In the genomic region with DNA sequence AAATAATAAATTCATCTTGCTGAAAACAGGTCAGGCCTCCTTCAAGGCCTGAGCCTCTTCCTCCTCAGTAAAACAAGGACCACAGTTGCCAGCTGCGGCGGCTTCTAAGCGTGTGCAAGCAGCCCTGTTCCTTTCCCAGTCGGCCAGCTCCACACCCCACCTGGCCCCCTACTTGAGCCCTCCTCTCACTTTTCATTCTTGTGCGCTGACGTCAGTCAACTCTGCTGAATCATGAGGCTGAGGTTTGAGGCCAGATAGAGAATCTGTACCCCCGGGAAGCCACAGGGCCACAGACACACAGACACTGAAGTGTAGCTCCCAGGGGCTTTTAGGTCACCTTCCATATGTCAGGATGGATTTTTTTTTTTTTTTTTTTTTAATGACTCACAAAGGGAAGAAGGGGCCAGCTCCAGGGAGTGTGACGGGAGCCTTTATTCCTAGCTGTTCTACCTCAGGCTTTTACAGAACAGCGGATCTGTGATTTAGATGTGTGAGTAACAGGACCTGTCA, we compare ENCODE assay signal across 11 mouse cellular contexts. TPM values are rescaled to one million over a fixed set of nuclear protein-coding genes. Genes with fewer than 3 reads are reported as not detected.
DNase-seq lines count a peak whose midpoint lies in the region; ATAC-seq and TF ChIP-seq lines count a peak whose summit lies in the region.
"Had no signal": no experiment of that assay in that cellular context is flagged by ENCODE, and none has a peak within 500 bp of the region (broad histone marks: within the 10 kb centered on the region; RNA-seq: fewer than 3 reads in every experiment).

No protein-coding gene starts in this region.

- no peak overlapping the region for H3K27ac ChIP-seq in hindbrain, embryonic 15.5 days (replicated peaks)
- H3K27ac ChIP-seq in hindbrain, embryonic 12.5 days = no peak overlapping the region
- no peak overlapping the region for H3K27ac ChIP-seq in forebrain, embryonic 10.5 days
- H3K27ac ChIP-seq: midbrain, embryonic 13.5 days had no signal

- H3K4me3 ChIP-seq in hindbrain, embryonic 15.5 days = no peak overlapping the region
- no peak overlapping the region for H3K4me3 ChIP-seq in hindbrain, embryonic 12.5 days
- H3K4me3 ChIP-seq in myocyte = no peak overlapping the region
- no peak overlapping the region; the same call in 1 of the 2 replicates for H3K4me3 ChIP-seq in forebrain, embryonic 10.5 days
- H3K4me3 ChIP-seq: midbrain, embryonic 13.5 days had no signal

- H3K4me1 ChIP-seq in hindbrain, embryonic 15.5 days (replicated peaks) = peaks cover 28% of the 10 kb centered on the region
- peaks cover 15% of the 10 kb centered on the region; the same call in 1 of the 2 replicates for H3K4me1 ChIP-seq in hindbrain, embryonic 12.5 days
- peaks cover 45% of the 10 kb centered on the region for H3K4me1 ChIP-seq in forebrain, embryonic 10.5 days

- ATAC-seq in hindbrain, embryonic 15.5 days (ENCODE audit: low FRiP score, low read depth) = no peak
- ATAC-seq in hindbrain, embryonic 12.5 days (ENCODE audit: low FRiP score) = no peak
- peak; percentile 4 for ATAC-seq in CD4-positive, CD25-positive, alpha-beta regulatory T cell, adult 4 months
- ATAC-seq: midbrain, embryonic 13.5 days had no signal

- H3K27me3 ChIP-seq in hindbrain, embryonic 15.5 days = no peaks in the 10 kb centered on the region
- peaks cover 23% of the 10 kb centered on the region for H3K27me3 ChIP-seq in hindbrain, embryonic 12.5 days
- no peaks in the 10 kb centered on the region for H3K27me3 ChIP-seq in myocyte (ENCODE audit: control insufficient read depth, insufficient read depth, insufficient read length)
- peaks cover 27% of the 10 kb centered on the region for H3K27me3 ChIP-seq in forebrain, embryonic 10.5 days (ENCODE audit: poor library complexity, severe bottlenecking)

- no peaks in the 10 kb centered on the region for H3K36me3 ChIP-seq in hindbrain, embryonic 15.5 days
- H3K36me3 ChIP-seq in hindbrain, embryonic 12.5 days = no peaks in the 10 kb centered on the region
- no peaks in the 10 kb centered on the region for H3K36me3 ChIP-seq in myocyte (ENCODE audit: control insufficient read depth, insufficient read depth)
- no peaks in the 10 kb centered on the region for H3K36me3 ChIP-seq in forebrain, embryonic 10.5 days (replicated peaks)
- H3K36me3 ChIP-seq: midbrain, embryonic 13.5 days had no signal

- H3K9me3 ChIP-seq in hindbrain, embryonic 15.5 days = no peaks in the 10 kb centered on the region
- H3K9me3 ChIP-seq in hindbrain, embryonic 12.5 days (replicated peaks) = no peaks in the 10 kb centered on the region
- no peaks in the 10 kb centered on the region for H3K9me3 ChIP-seq in forebrain, embryonic 10.5 days
- H3K9me3 ChIP-seq: midbrain, embryonic 13.5 days had no signal

- H3K79me2 ChIP-seq in myocyte (ENCODE audit: control insufficient read depth, insufficient read depth) = peaks cover 5% of the 10 kb centered on the region

- WGBS in hindbrain, embryonic 15.5 days = 51% methylated on average over 9 of the region's 9 CpGs
- 40% methylated on average over 9 of the region's 9 CpGs for WGBS in hindbrain, embryonic 12.5 days
- WGBS in forebrain, embryonic 10.5 days = 54% methylated on average over 9 of the region's 9 CpGs

- TF ChIP-seq POLR2A in myocyte (IDR thresholded peaks at IDR 0.05; ENCODE audit: insufficient read length, low read depth) = no peak

- peak; percentile 70 for DNase-seq in T-cell, adult 2 months (ENCODE audit: low spot score)
- no peak for DNase-seq in liver
- no peak for DNase-seq in forebrain, embryonic 10.5 days (ENCODE audit: extremely low spot score, low spot score)
- DNase-seq in spleen, postnatal 36 days (ENCODE audit: low spot score in 2 of 2) = no peak

- no peak overlapping the region for H3ac ChIP-seq in myocyte (ENCODE audit: control insufficient read depth, insufficient read length)

- peak overlapping the region; percentile 90; the same call in 1 of the 2 replicates for H3K4me2 ChIP-seq in hindbrain, embryonic 15.5 days
- no peak overlapping the region for H3K4me2 ChIP-seq in hindbrain, embryonic 12.5 days (replicated peaks)
- H3K4me2 ChIP-seq in myocyte (ENCODE audit: low read depth) = peak overlapping the region; percentile 79

- H3K9ac ChIP-seq in hindbrain, embryonic 15.5 days = 0 out of 2 replicates have a peak overlapping the region, but pooled peaks have one; percentile 2
- H3K9ac ChIP-seq in hindbrain, embryonic 12.5 days = no peak overlapping the region
- H3K9ac ChIP-seq: midbrain, embryonic 13.5 days had no signal

TF ChIP-seq in myocyte, 11 proteins besides CTCF, POLR2A, EP300 and RAD21:
- TF ChIP-seq MYOD1 (IDR thresholded peaks at IDR 0.05; ENCODE audit: control insufficient read depth in 1 of 3, insufficient read length in 2 of 3, low read depth in 2 of 3) (peak in 2 of 3 experiments; percentile 32 to 43), TCF12 (IDR thresholded peaks at IDR 0.05; ENCODE audit: insufficient read depth, poor library complexity, severe bottlenecking) (no peak), MYOG (IDR thresholded peaks at IDR 0.05; ENCODE audit: control insufficient read depth in 1 of 3, insufficient read depth in 1 of 3, insufficient read length in 2 of 3, low read depth in 2 of 3) (peak in 1 of 3 experiments; percentile 52), E2F4 (IDR thresholded peaks at IDR 0.05; ENCODE audit: insufficient read depth) (no peak), REST (IDR thresholded peaks at IDR 0.05; ENCODE audit: insufficient read depth, insufficient read length) (no peak), TCF3 (IDR thresholded peaks at IDR 0.05; ENCODE audit: insufficient read length, low read depth) (no peak)
TF ChIP-seq in myocyte: peak in this region for 2.

RNA-seq across cellular contexts. Expression of a gene that starts 3.4 kb away (rescaled TPM):
- polyA plus RNA-seq in hindbrain, embryonic 15.5 days (2015; fragmentation: Nextera tagmentation; extraction: Ambion mirVana) = 5.0 and 5.4 TPM in 2 replicates
- polyA plus RNA-seq in hindbrain, embryonic 12.5 days (2016; fragmentation: Nextera tagmentation; extraction: Ambion mirVana) = 5.4 and 6.4 TPM in 2 replicates
- polyA plus RNA-seq in CD4-positive, CD25-positive, alpha-beta regulatory T cell, adult 4 months (2017; shearing (Covaris generic)) = 1 to 10 TPM; 2.5 to 3.9 TPM
- polyA plus RNA-seq in myocyte (2012; fragmentation: generic; extraction: Trizol) = 1.7 TPM
- 2.3 and 2.7 TPM in 2 replicates for polyA plus RNA-seq in forebrain, embryonic 10.5 days (2016; fragmentation: Nextera tagmentation; extraction: Ambion mirVana)

RNA-seq across cellular contexts. Expression of a gene that starts 6.5 kb away (rescaled TPM):
- polyA plus RNA-seq in hindbrain, embryonic 15.5 days (2015; fragmentation: Nextera tagmentation; extraction: Ambion mirVana) = not detected in 2 replicates
- polyA plus RNA-seq in hindbrain, embryonic 12.5 days (2016; fragmentation: Nextera tagmentation; extraction: Ambion mirVana) = not detected in 2 replicates
- 1 to 10 TPM; 2.4 to 3.7 TPM for polyA plus RNA-seq in CD4-positive, CD25-positive, alpha-beta regulatory T cell, adult 4 months (2017; shearing (Covaris generic))
- 0.12 TPM for polyA plus RNA-seq in myocyte (2012; fragmentation: generic; extraction: Trizol)
- not detected in 2 replicates for polyA plus RNA-seq in forebrain, embryonic 10.5 days (2016; fragmentation: Nextera tagmentation; extraction: Ambion mirVana)
- polyA plus RNA-seq: forebrain, embryonic 11.5 days; intestine, embryonic 14.5 days; midbrain, embryonic 13.5 days had no signal

RNA-seq across cellular contexts. Expression of a gene that starts 8.8 kb away (rescaled TPM):
- polyA plus RNA-seq in hindbrain, embryonic 15.5 days (2015; fragmentation: Nextera tagmentation; extraction: Ambion mirVana) = not detected in 2 replicates
- polyA plus RNA-seq in hindbrain, embryonic 12.5 days (2016; fragmentation: Nextera tagmentation; extraction: Ambion mirVana) = not detected in 2 replicates
- polyA plus RNA-seq in CD4-positive, CD25-positive, alpha-beta regulatory T cell, adult 4 months (2017; shearing (Covaris generic)) = not detected
- polyA plus RNA-seq in myocyte (2012; fragmentation: generic; extraction: Trizol) = not detected
- not detected in 2 replicates for polyA plus RNA-seq in forebrain, embryonic 10.5 days (2016; fragmentation: Nextera tagmentation; extraction: Ambion mirVana)
- polyA plus RNA-seq: forebrain, embryonic 11.5 days; intestine, embryonic 14.5 days; midbrain, embryonic 13.5 days had no signal

RNA-seq across cellular contexts. Expression of a gene that starts 14.0 kb away (rescaled TPM):
- polyA plus RNA-seq in hindbrain, embryonic 15.5 days (2015; fragmentation: Nextera tagmentation; extraction: Ambion mirVana) = not detected in 2 replicates
- polyA plus RNA-seq in hindbrain, embryonic 12.5 days (2016; fragmentation: Nextera tagmentation; extraction: Ambion mirVana) = not detected in 2 replicates
- polyA plus RNA-seq in CD4-positive, CD25-positive, alpha-beta regulatory T cell, adult 4 months (2017; shearing (Covaris generic)) = not detected
- not detected for polyA plus RNA-seq in myocyte (2012; fragmentation: generic; extraction: Trizol)
- not detected in 2 replicates for polyA plus RNA-seq in forebrain, embryonic 10.5 days (2016; fragmentation: Nextera tagmentation; extraction: Ambion mirVana)
- polyA plus RNA-seq: forebrain, embryonic 11.5 days; intestine, embryonic 14.5 days; midbrain, embryonic 13.5 days had no signal

RNA-seq across cellular contexts. Expression of a gene that starts 23.7 kb away (rescaled TPM):
- polyA plus RNA-seq in hindbrain, embryonic 15.5 days (2015; fragmentation: Nextera tagmentation; extraction: Ambion mirVana) = 0.36 and 0.52 TPM in 2 replicates
- polyA plus RNA-seq in hindbrain, embryonic 12.5 days (2016; fragmentation: Nextera tagmentation; extraction: Ambion mirVana) = 0.57 TPM in 1 of 2 replicates, not detected in the other
- polyA plus RNA-seq in CD4-positive, CD25-positive, alpha-beta regulatory T cell, adult 4 months (2017; shearing (Covaris generic)) = under 1 TPM in 1 of 2 experiments, not detected in 1; 0.75 TPM
- not detected for polyA plus RNA-seq in myocyte (2012; fragmentation: generic; extraction: Trizol)
- not detected in 2 replicates for polyA plus RNA-seq in forebrain, embryonic 10.5 days (2016; fragmentation: Nextera tagmentation; extraction: Ambion mirVana)
- polyA plus RNA-seq: forebrain, embryonic 11.5 days; intestine, embryonic 14.5 days; midbrain, embryonic 13.5 days had no signal
